Mouse (Mus musculus): ENCODE measurements around the gene Rad50.

- TF ChIP-seq CTCF (conservative IDR thresholded peaks at IDR 0.05; ENCODE audit: low read length) (peak; percentile 50), POU5F1 (IDR thresholded peaks at IDR 0.05; ENCODE audit: borderline replicate concordance, low read length) (no peak)
Observed at GRCm38 (mm10) chr11:53624124-53624523, 83.0 kb downstream of the Rad50 start.
